ENCODE assay signal across 27 mouse cellular contexts in genomic region chr1:61559514-61559913, GRCm38 (mm10).
"Had no signal": no experiment of that assay in that cellular context is flagged by ENCODE, and none has a peak within 500 bp of the region (broad histone marks: within the 10 kb centered on the region; RNA-seq: fewer than 3 reads in every experiment).

No protein-coding gene starts in this region.

- H3K4me3 ChIP-seq: gastrocnemius, adult 2 months; heart, embryonic 10.5 days; heart, embryonic 12.5 days; hindbrain, embryonic 10.5 days; hindbrain, embryonic 12.5 days; intestine, embryonic 15.5 days; layer of hippocampus, adult 2 months; left cerebral cortex, adult 2 months; limb, embryonic 13.5 days; limb, embryonic 15.5 days; liver, embryonic 12.5 days had no signal

- H3K4me2 ChIP-seq: heart, embryonic 12.5 days; hindbrain, embryonic 12.5 days; hindbrain, embryonic 14.5 days; intestine, embryonic 15.5 days; limb, embryonic 13.5 days; limb, embryonic 15.5 days; liver, embryonic 12.5 days had no signal

- H3K27ac ChIP-seq: gastrocnemius, adult 2 months; heart, embryonic 10.5 days; hindbrain, embryonic 10.5 days; hindbrain, embryonic 12.5 days; hindbrain, embryonic 14.5 days; intestine, embryonic 15.5 days; layer of hippocampus, adult 2 months; left cerebral cortex, adult 2 months; limb, embryonic 13.5 days; limb, embryonic 15.5 days; liver, embryonic 12.5 days; liver, embryonic 14.5 days had no signal

- H3K36me3 ChIP-seq: heart, embryonic 10.5 days; heart, embryonic 12.5 days; hindbrain, embryonic 10.5 days; hindbrain, embryonic 12.5 days; intestine, embryonic 15.5 days; limb, embryonic 13.5 days; limb, embryonic 15.5 days; liver, embryonic 12.5 days had no signal

- H3K4me1 ChIP-seq: heart, embryonic 10.5 days; heart, embryonic 12.5 days; hindbrain, embryonic 10.5 days; hindbrain, embryonic 12.5 days; intestine, embryonic 15.5 days; limb, embryonic 13.5 days; limb, embryonic 15.5 days; liver, embryonic 12.5 days had no signal

- H3K9me3 ChIP-seq: heart, embryonic 10.5 days; heart, embryonic 12.5 days; hindbrain, embryonic 10.5 days; hindbrain, embryonic 12.5 days; intestine, embryonic 15.5 days; limb, embryonic 13.5 days; limb, embryonic 15.5 days; liver, embryonic 12.5 days had no signal

- DNase-seq: gastrocnemius, adult 2 months; gastrocnemius, postnatal 10 days; gastrocnemius, postnatal 25 days; heart, adult 18-20 months; heart, postnatal 10 days; heart, postnatal 4 days; kidney, adult 18-20 months; kidney, adult 8-10 months; kidney, postnatal 10 days; kidney, postnatal 25 days; kidney, postnatal 4 days; left cerebral cortex, postnatal 4 days had no signal

- H3K27me3 ChIP-seq: heart, embryonic 12.5 days; hindbrain, embryonic 12.5 days; intestine, embryonic 15.5 days; limb, embryonic 13.5 days; limb, embryonic 15.5 days; liver, embryonic 12.5 days had no signal

- H3K9ac ChIP-seq: heart, embryonic 12.5 days; hindbrain, embryonic 12.5 days; hindbrain, embryonic 14.5 days; intestine, embryonic 15.5 days; limb, embryonic 13.5 days; limb, embryonic 15.5 days; liver, embryonic 12.5 days; liver, embryonic 14.5 days had no signal

- ATAC-seq: hindbrain, embryonic 16.5 days; inflammation-experienced regulatory T-cells, adult 6 months; intestine, embryonic 15.5 days; intestine, postnatal 0 days; liver, embryonic 12.5 days had no signal
